Mouse (Mus musculus) intestine, embryonic 16.5 days (tissue): Measurements from ENCODE around the gene Rrm1. TPM values are rescaled to one million over a fixed set of nuclear protein-coding genes. Genes with fewer than 3 reads are reported as not detected.

ENCODE experiments used
- ATAC-seq: fragments of 200-750 bp; cut with Nextera tagmentation; 2 replicates; pipeline ENCODE4 v1.8.0; 2017; ENCODE audit warnings: moderate TSS enrichment, moderate library complexity
- H3K27ac ChIP-seq: fragments of 300-500 bp; sonication (generic); 2 replicates; pipeline ENCODE4 v1.5.1; 2014; ENCODE audit warnings: mild to moderate bottlenecking, low read length
- H3K27me3 ChIP-seq: fragments of 300-500 bp; sonication (generic); replicated peaks from 2 replicates; pipeline ENCODE4 v1.6.1; 2014; ENCODE audit warnings: low read length, control low read depth, mixed read lengths; ENCODE audit not compliant: control insufficient read depth, insufficient read depth
- H3K36me3 ChIP-seq: fragments of 300-500 bp; sonication (generic); 2 replicates; pipeline ENCODE4 v1.6.1; 2014; ENCODE audit warnings: low read length, control low read depth; ENCODE audit not compliant: control insufficient read depth, insufficient read depth
- H3K4me1 ChIP-seq: fragments of 300-500 bp; sonication (generic); 2 replicates; pipeline ENCODE4 v1.6.1; 2014; ENCODE audit warnings: low read length, control low read depth, mixed read lengths; ENCODE audit not compliant: control insufficient read depth, insufficient read depth
- H3K4me2 ChIP-seq: fragments of 300-500 bp; sonication (generic); 2 replicates; pipeline ENCODE4 v1.6.1; 2014; ENCODE audit warnings: low read depth, low read length, control low read depth
- H3K4me3 ChIP-seq: fragments of 300-500 bp; sonication (generic); 2 replicates; pipeline ENCODE4 v1.5.1; 2014; ENCODE audit warnings: mild to moderate bottlenecking, low read length
- H3K9ac ChIP-seq: fragments of 300-500 bp; sonication (generic); 2 replicates; pipeline ENCODE4 v1.6.1; 2014; ENCODE audit warnings: low read depth, low read length
- H3K9me3 ChIP-seq: fragments of 300-500 bp; sonication (generic); 2 replicates; pipeline ENCODE4 v1.6.1; 2016; ENCODE audit warnings: low read length, control low read depth; ENCODE audit not compliant: control insufficient read depth
- whole genome bisulfite sequencing: fragments of 180-500 bp; shearing (Covaris S2); extraction: QIAGEN DNeasy Blood & Tissue Kit; methylation state at CpG from one replicate; pipeline ENCODE4 v1.1.7; 2014; 5-methylcytosine and 5-hydroxymethylcytosine counted together
- polyA plus RNA-seq: library from polyadenylated mRNA; unstranded; fragments of >200 nt; fragmentation: Nextera tagmentation; extraction: Ambion mirVana; gene quantifications from 2 replicates; pipeline ENCODE4 v1.2.1, GENCODE M21; 2015

Gene Rrm1
- polyA plus RNA-seq, 1 experiment from 2014 or later = 120 TPM

- H3K9me3 ChIP-seq = no peaks in the 10 kb centered on the region
- 0 out of 2 replicates have a peak, but pooled peaks cover 3% of the 10 kb centered on the region for H3K4me1 ChIP-seq
- no peaks in the 10 kb centered on the region for H3K27me3 ChIP-seq
- H3K36me3 ChIP-seq = no peaks in the 10 kb centered on the region
- H3K4me3 ChIP-seq = no peak overlapping the region
- no peak overlapping the region for H3K27ac ChIP-seq
- WGBS = 4% methylated on average over 4 of the region's 4 CpGs
- no peak overlapping the region for H3K4me2 ChIP-seq
- no peak overlapping the region for H3K9ac ChIP-seq
- ATAC-seq = peak; percentile 38; the same call in 1 of the 2 replicates
These were observed 24.1 kb upstream of the Rrm1 start for GRCm38 (mm10) chr7:102417398-102417797.

GRCm38 (mm10) chr7:102422036-102422435, 19.5 kb upstream of the Rrm1 start:
- Histone ChIP-seq H3K4me2 (no peak overlapping the region), H3K9me3 (no peaks in the 10 kb centered on the region), H3K9ac (no peak overlapping the region), H3K4me3 (no peak overlapping the region), H3K27ac (no peak overlapping the region), H3K4me1 (no peaks in the 10 kb centered on the region), H3K36me3 (no peaks in the 10 kb centered on the region), H3K27me3 (no peaks in the 10 kb centered on the region)
- ATAC-seq = no peak
- WGBS = 96% methylated on average over 2 of the region's 2 CpGs

- Histone ChIP-seq H3K9me3 (no peaks in the 10 kb centered on the region), H3K4me1 (no peaks in the 10 kb centered on the region), H3K36me3 (no peaks in the 10 kb centered on the region), H3K27ac (no peak overlapping the region), H3K4me2 (no peak overlapping the region), H3K4me3 (no peak overlapping the region), H3K27me3 (no peaks in the 10 kb centered on the region), H3K9ac (no peak overlapping the region)
- ATAC-seq = no peak
- WGBS = 54% methylated on average over 6 of the region's 6 CpGs
These were observed 15.4 kb upstream of the Rrm1 start for GRCm38 (mm10) chr7:102425933-102426685.

- no peaks in the 10 kb centered on the region for H3K27me3 ChIP-seq
- no peaks in the 10 kb centered on the region for H3K36me3 ChIP-seq
- H3K4me2 ChIP-seq = no peak overlapping the region
- no peak overlapping the region for H3K9ac ChIP-seq
- WGBS = 78% methylated on average over 2 of the region's 2 CpGs
- H3K9me3 ChIP-seq = no peaks in the 10 kb centered on the region
- no peak for ATAC-seq
- no peak overlapping the region for H3K4me3 ChIP-seq
- no peak overlapping the region for H3K27ac ChIP-seq
- H3K4me1 ChIP-seq = no peaks in the 10 kb centered on the region
These were observed 7.2 kb upstream of the Rrm1 start for GRCm38 (mm10) chr7:102434344-102434743.

GRCm38 (mm10) chr7:102440822-102441656, 456 bp upstream of the Rrm1 start:
- H3K4me3 ChIP-seq = peak overlapping the region; percentile 79
- no peaks in the 10 kb centered on the region for H3K9me3 ChIP-seq
- no peaks in the 10 kb centered on the region for H3K27me3 ChIP-seq
- 53% methylated on average over 15 of the region's 15 CpGs for WGBS
- no peak overlapping the region for H3K27ac ChIP-seq
- no peak overlapping the region for H3K9ac ChIP-seq
- peak; percentile 2; the same call in 1 of the 2 replicates for ATAC-seq
- no peaks in the 10 kb centered on the region for H3K36me3 ChIP-seq
- peaks cover 12% of the 10 kb centered on the region for H3K4me1 ChIP-seq
- peak overlapping the region; percentile 2; the same call in 1 of the 2 replicates for H3K4me2 ChIP-seq

- Histone ChIP-seq H3K4me2 (peak overlapping the region; percentile 60), H3K4me1 (peaks cover 12% of the 10 kb centered on the region), H3K27ac (peak overlapping the region; percentile 76; the same call in 1 of the 2 replicates), H3K36me3 (no peaks in the 10 kb centered on the region), H3K4me3 (peak overlapping the region; percentile 79), H3K9me3 (no peaks in the 10 kb centered on the region), H3K27me3 (no peaks in the 10 kb centered on the region), H3K9ac (peak overlapping the region; percentile 84)
- no peak for ATAC-seq
- 1% methylated on average over 4 of the region's 4 CpGs for WGBS
These were observed 937 bp downstream of the Rrm1 start for GRCm38 (mm10) chr7:102442432-102442831.

GRCm38 (mm10) chr7:102444301-102444700, 2.8 kb downstream of the Rrm1 start:
- no peak for ATAC-seq
- 69% methylated on average over 2 of the region's 2 CpGs for WGBS
- Histone ChIP-seq H3K27ac (no peak overlapping the region), H3K9me3 (no peaks in the 10 kb centered on the region), H3K4me1 (peaks cover 12% of the 10 kb centered on the region), H3K36me3 (peaks cover 5% of the 10 kb centered on the region; the same call in 1 of the 2 replicates), H3K4me3 (no peak overlapping the region), H3K4me2 (no peak overlapping the region), H3K9ac (no peak overlapping the region), H3K27me3 (no peaks in the 10 kb centered on the region)

GRCm38 (mm10) chr7:102446438-102446837, 4.9 kb downstream of the Rrm1 start:
- no peak for ATAC-seq
- no peak overlapping the region for H3K27ac ChIP-seq
- no peak overlapping the region for H3K4me2 ChIP-seq
- no peak overlapping the region for H3K4me3 ChIP-seq
- H3K9ac ChIP-seq = no peak overlapping the region
- H3K27me3 ChIP-seq = no peaks in the 10 kb centered on the region
- peaks cover 12% of the 10 kb centered on the region for H3K4me1 ChIP-seq
- WGBS = 87% methylated on average over 9 of the region's 9 CpGs
- H3K36me3 ChIP-seq = peaks cover 9% of the 10 kb centered on the region
- H3K9me3 ChIP-seq = no peaks in the 10 kb centered on the region

GRCm38 (mm10) chr7:102458618-102459380, 17.3 kb downstream of the Rrm1 start:
- ATAC-seq = no peak
- Histone ChIP-seq H3K4me2 (no peak overlapping the region), H3K9ac (no peak overlapping the region), H3K4me1 (no peaks in the 10 kb centered on the region), H3K27ac (no peak overlapping the region), H3K4me3 (no peak overlapping the region), H3K36me3 (peaks cover 17% of the 10 kb centered on the region), H3K27me3 (no peaks in the 10 kb centered on the region), H3K9me3 (no peaks in the 10 kb centered on the region)
- 91% methylated on average over 5 of the region's 5 CpGs for WGBS
